Mouse (Mus musculus) lung, adult 2 months (tissue): ENCODE measurements around the gene Mta3.

Experiments
- CTCF ChIP-seq: fragments of 200-500 bp; IDR thresholded peaks from 2 replicates; pipeline ENCODE4 v1.5.1; 2011; ENCODE audit warnings: mild to moderate bottlenecking, low read length, control low read depth; ENCODE audit not compliant: insufficient read depth
- POLR2A ChIP-seq: fragments of 200-500 bp; IDR thresholded peaks from 2 replicates; pipeline ENCODE4 v1.6.1; 2011; ENCODE audit warnings: low read depth, mild to moderate bottlenecking, control low read depth, low read length, borderline replicate concordance; ENCODE audit errors: extremely low read depth

DNA sequence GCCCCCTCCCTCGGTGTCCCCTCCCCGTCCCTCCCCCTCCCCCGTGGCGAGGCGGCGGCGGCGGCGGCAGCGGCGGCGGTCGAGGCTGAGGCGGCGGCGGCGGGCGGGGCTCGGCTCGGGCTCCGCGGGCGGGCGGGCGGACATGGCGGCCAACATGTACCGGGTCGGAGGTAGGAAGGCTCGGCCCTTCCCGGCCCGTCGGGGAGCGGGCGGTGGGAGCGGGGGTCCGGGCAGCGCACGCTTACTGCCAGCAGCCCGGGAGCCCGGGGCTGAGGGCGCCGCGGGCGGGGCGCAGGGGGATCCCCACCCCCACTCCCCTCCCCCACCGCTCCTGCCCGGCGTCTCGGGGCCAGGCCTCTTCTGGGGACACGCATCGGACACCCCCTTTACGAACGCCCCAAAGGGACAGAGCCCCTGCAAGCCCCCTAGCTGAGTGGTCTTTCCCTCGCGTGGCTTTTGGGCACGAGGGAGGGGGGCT lies at the start of gene Mta3:
- no peak for TF ChIP-seq CTCF
- TF ChIP-seq POLR2A, result no peak
